Mouse (Mus musculus) telencephalon, adult 2 months (tissue): ENCODE data around the gene Iqch.
A peak's percentile ranks its signal among the peaks of the same experiment; 100 is the strongest.

Experiments used
- DNase-seq: peaks from one replicate; pipeline ENCODE4 v3.0.0-alpha.2; 2011; ENCODE audit warnings: low read depth, low spot score

Iqch gene

DNA sequence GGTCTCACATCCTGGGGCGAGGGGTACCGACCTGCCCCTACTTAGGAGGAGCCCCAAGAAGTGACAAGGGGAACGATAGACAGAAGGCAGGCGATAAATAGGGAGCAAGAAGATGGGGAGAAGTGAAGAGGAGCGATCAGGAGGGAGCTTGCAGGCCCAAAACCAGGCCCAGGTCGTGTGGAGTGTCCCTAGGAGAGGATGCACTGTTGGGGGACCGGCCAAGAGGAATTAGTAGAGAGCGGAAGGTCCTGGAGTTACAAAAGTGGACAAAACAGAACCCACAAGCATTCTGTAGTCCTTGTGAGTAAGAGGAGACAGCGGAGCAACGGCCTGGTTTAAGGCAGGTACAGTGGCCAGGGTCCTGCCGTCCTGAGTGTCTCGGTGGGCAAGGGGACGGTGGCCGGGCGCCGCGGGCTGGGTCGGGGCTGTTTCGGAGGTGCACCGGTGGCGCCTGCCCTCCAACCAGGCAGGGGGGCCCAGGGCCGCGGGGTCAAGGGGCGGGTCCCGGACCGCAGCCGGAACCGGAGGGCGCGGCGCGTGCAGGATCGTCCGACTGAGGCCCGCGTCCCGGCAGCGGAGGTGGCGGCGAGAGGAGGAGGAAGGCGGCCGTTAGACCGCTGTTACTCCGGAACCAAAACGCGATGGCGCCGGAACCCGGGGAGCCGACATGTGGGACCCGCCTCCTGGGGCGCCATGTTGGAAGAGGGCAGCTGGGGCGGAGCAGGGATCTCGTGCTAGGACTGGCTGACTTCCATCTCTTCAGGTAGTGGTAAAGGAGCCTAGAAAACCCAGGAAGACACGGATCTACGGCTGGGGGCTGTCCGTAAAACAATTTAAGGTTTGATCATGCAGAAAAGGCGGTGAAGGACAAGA, 224.8 kb downstream of the Iqch start, which contains the start of gene Map2k5:
Gene Map2k5 (minus strand): TSS at position 633 of the 873 bp plus-strand sequence.
- peak; percentile 87 for DNase-seq

DNA sequence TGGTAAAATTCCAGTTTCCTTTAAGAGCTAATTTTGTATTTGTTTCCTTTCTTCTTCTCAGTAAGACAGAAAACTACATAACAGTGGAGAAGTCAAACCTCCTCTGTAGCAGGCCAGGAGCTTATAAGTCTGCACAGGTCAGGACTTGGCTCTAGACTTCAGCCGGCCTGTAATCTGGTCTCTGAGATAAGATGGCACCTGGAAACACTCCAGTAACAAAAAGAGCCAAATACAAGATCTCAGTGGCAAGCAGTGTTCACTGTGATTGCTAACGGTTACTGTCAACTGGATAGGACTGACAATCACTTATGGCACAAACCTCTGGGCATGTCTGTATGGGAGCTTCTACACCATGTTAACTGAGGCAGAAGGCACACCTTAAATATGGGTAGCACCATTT, 229.0 kb downstream of the Iqch start:
- no peak for DNase-seq

DNA sequence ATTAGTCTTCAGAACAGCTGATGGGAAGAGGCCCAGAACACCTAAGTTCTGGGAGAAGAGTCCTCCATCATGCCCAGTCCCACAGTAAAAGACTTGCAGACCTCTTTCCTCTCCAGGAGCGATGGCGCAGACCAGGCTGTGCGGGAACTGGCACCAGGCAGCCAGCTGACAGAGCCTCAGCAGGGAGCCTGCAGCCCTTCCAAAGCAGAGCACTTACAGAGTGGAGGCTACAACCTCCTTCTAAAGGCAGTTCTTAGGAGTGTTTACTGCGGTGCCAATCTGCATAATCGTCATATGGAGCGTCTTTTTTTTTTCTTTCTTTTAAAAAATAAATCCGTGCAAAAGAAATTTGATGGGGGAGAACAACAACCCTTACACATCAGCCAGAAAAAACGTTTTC, 229.8 kb downstream of the Iqch start:
- DNase-seq, result no peak
